Mouse (Mus musculus): Measurements from ENCODE around the gene Lrrc3. TPM values are rescaled to one million over a fixed set of nuclear protein-coding genes. Genes with fewer than 3 reads are reported as not detected.
"Not testable (repeated sequence)": the region's sequence is repeated elsewhere in the genome, so short reads cannot be mapped to it uniquely, and the experiment has no call there.

Gene Lrrc3
- 8.0 and 8.4 TPM in 2 replicates for polyA plus RNA-seq (2016; fragmentation: Nextera tagmentation; extraction: Ambion mirVana)

- Histone ChIP-seq H3K9ac (peak within 1 kb of the TSS; percentile 59), H3K4me2 (replicated peaks) (peak within 1 kb of the TSS; percentile 83), H3K27ac (no peak within 1 kb of the TSS), H3K4me3 (peak within 1 kb of the TSS; percentile 51), H3K9me3 (no peaks in the 10 kb centered on the region), H3K36me3 (no peaks in the 10 kb centered on the region), H3K27me3 (replicated peaks) (0 out of 2 replicates have a peak, but pooled peaks cover 4% of the 10 kb centered on the region), H3K4me1 (peaks cover 12% of the 10 kb centered on the region; the same call in 1 of the 2 replicates)
- 1% methylated on average over 45 of the region's 46 CpGs for WGBS
- ATAC-seq (ENCODE audit: low FRiP score, low read depth) = peak; percentile 79
Measured at GRCm38 (mm10) chr10:77902211-77902893, at the start of gene Lrrc3. TSS of gene Lrrc3 (minus strand) at chr10:77902536.

GRCm38 (mm10) chr10:77950468-77950867, 48.1 kb upstream of the Lrrc3 start:
- not testable (repeated sequence) for H3K4me1 ChIP-seq; ATAC-seq (ENCODE audit: low FRiP score, low read depth); H3K27me3 ChIP-seq (replicated peaks); H3K9ac ChIP-seq; H3K4me3 ChIP-seq; H3K36me3 ChIP-seq; H3K27ac ChIP-seq; H3K9me3 ChIP-seq; H3K4me2 ChIP-seq (replicated peaks)
- 93% methylated on average over 9 of the region's 12 CpGs for WGBS

GRCm38 (mm10) chr10:77939685-77940084, 37.3 kb upstream of the Lrrc3 start:
- no peak for ATAC-seq (ENCODE audit: low FRiP score, low read depth)
- H3K4me2 ChIP-seq (replicated peaks) = no peak overlapping the region
- no peak overlapping the region for H3K9ac ChIP-seq
- H3K36me3 ChIP-seq = no peaks in the 10 kb centered on the region
- H3K27me3 ChIP-seq (replicated peaks) = no peaks in the 10 kb centered on the region
- 0 out of 2 replicates have a peak, but pooled peaks cover 1% of the 10 kb centered on the region for H3K9me3 ChIP-seq
- no peak overlapping the region for H3K27ac ChIP-seq
- 75% methylated on average over 2 of the region's 2 CpGs for WGBS
- H3K4me3 ChIP-seq = no peak overlapping the region
- H3K4me1 ChIP-seq = no peaks in the 10 kb centered on the region

DNA sequence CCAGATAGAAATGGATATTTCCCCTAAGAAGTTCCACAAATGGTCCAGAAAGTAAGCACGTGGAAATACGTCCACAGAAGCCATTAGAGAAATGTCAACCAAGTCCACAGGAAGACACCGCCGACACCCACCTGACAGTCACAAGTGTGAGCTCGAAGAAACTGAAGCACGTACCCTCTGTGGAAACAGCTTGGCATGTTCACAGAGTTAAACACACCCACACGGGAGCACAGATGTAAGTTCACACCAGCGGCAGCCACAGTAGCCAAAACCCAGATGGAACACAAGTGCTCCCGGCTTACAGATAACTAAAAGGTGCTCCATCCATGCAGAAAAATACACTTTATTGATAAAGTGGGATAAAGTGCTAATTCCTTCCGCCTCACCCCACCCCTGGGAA, 25.0 kb upstream of the Lrrc3 start:
- Histone ChIP-seq H3K4me1 (no peaks in the 10 kb centered on the region), H3K27ac (no peak overlapping the region), H3K4me3 (no peak overlapping the region), H3K27me3 (replicated peaks) (no peaks in the 10 kb centered on the region), H3K36me3 (no peaks in the 10 kb centered on the region), H3K9ac (no peak overlapping the region), H3K9me3 (no peaks in the 10 kb centered on the region), H3K4me2 (replicated peaks) (no peak overlapping the region)
- 94% methylated on average over 10 of the region's 10 CpGs for WGBS
- no peak for ATAC-seq (ENCODE audit: low FRiP score, low read depth)

- H3K27me3 ChIP-seq (replicated peaks) = no peaks in the 10 kb centered on the region
Measured at GRCm38 (mm10) chr10:77926140-77926539, 23.8 kb upstream of the Lrrc3 start.

DNA sequence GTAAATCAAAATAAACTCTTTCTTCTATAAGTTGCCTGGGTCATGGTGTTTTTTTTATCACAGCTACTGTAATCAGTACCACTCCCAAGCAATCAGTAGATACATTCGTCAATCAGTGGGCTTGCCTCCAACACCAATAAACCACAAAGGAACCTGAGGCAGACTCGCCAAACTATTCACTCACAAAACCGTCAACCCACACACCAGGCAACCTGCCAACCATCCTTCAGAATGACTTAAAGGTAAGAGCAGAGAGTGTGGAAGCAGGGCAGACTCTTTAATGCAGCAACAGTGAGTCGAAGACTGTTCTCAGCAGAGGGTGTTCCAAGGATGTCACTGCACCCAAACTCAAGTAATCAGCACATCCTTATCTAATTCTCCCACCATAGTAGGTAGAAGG, 20.3 kb upstream of the Lrrc3 start:
- 69% methylated on average over 4 of the region's 4 CpGs for WGBS
- Histone ChIP-seq H3K27me3 (replicated peaks) (no peaks in the 10 kb centered on the region), H3K4me1 (no peaks in the 10 kb centered on the region), H3K9me3 (no peaks in the 10 kb centered on the region), H3K27ac (no peak overlapping the region), H3K4me3 (no peak overlapping the region), H3K9ac (no peak overlapping the region), H3K36me3 (no peaks in the 10 kb centered on the region), H3K4me2 (replicated peaks) (no peak overlapping the region)
- no peak for ATAC-seq (ENCODE audit: low FRiP score, low read depth)

More at GRCm38 (mm10) chr10:77926140-77926539, 23.8 kb upstream of the Lrrc3 start:
- WGBS = 49% methylated on average over 7 of the region's 7 CpGs
- Histone ChIP-seq H3K36me3 (no peaks in the 10 kb centered on the region), H3K4me3 (no peak overlapping the region), H3K4me2 (replicated peaks) (no peak overlapping the region), H3K9ac (no peak overlapping the region), H3K27ac (no peak overlapping the region), H3K4me1 (no peaks in the 10 kb centered on the region), H3K9me3 (no peaks in the 10 kb centered on the region)
- ATAC-seq (ENCODE audit: low FRiP score, low read depth) = no peak

DNA sequence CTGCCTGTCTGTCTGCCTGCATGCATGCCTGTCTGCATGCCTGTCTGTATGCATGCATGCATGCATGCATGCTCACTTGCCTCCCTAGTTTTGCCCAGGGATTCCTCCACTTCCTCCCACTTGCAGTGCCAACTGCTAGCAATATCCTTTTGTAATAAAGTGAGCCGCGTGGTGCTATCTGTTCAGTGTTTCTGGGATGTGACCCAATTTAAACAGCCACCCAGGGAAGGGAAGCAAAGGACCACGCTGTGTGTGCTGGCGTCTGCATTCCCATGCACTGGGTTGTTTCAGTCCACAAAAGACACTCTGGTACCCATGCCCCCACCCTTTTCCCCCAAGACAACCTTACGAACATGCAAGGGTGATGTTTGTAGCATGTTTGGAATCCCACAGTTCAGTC, 18.7 kb upstream of the Lrrc3 start:
- ATAC-seq (ENCODE audit: low FRiP score, low read depth) = no peak
- H3K27me3 ChIP-seq (replicated peaks) = no peaks in the 10 kb centered on the region
- no peak overlapping the region for H3K4me2 ChIP-seq (replicated peaks)
- H3K9ac ChIP-seq = no peak overlapping the region
- no peaks in the 10 kb centered on the region for H3K36me3 ChIP-seq
- no peak overlapping the region for H3K4me3 ChIP-seq
- no peaks in the 10 kb centered on the region for H3K9me3 ChIP-seq
- H3K27ac ChIP-seq = no peak overlapping the region
- no peaks in the 10 kb centered on the region for H3K4me1 ChIP-seq
- WGBS = 77% methylated on average over 5 of the region's 5 CpGs

DNA sequence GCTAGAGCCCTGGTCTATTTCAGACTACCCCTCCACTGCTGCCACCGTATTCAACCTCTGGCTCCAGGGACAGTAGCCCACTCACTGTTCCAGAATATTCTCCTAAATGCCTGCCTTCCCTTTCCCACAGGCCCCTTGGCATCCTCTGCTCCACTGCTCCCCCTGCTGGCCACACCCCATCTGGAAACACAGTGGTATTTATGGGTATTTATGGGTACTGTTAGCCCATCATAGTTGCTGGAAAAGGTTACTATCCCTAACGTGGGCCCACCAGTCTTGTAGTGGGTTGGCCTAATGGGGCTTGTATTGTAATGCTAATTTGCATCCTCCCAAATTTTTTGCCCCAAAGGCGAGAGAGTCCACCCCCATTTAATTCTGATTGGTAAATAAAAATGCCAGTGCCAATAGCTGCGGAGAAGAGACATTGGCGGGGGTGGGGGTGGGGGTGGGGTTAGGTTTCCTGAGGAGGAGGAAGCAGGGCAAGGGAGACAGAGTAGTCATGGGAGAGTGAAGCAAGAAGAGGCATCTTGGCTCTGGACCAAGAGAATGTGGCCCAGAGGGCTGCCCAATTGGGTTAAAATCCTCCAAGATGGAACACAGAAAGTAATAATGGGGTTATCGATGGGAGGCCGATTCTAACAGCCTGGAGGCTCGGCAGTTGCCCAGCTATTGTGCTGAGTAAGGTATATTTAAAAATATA, 14.4 kb upstream of the Lrrc3 start:
- Histone ChIP-seq H3K9me3 (no peaks in the 10 kb centered on the region), H3K4me2 (replicated peaks) (no peak overlapping the region), H3K36me3 (no peaks in the 10 kb centered on the region), H3K4me3 (no peak overlapping the region), H3K4me1 (no peaks in the 10 kb centered on the region), H3K27me3 (replicated peaks) (no peaks in the 10 kb centered on the region), H3K9ac (no peak overlapping the region), H3K27ac (no peak overlapping the region)
- no peak for ATAC-seq (ENCODE audit: low FRiP score, low read depth)
- WGBS = 65% methylated on average over 8 of the region's 8 CpGs

DNA sequence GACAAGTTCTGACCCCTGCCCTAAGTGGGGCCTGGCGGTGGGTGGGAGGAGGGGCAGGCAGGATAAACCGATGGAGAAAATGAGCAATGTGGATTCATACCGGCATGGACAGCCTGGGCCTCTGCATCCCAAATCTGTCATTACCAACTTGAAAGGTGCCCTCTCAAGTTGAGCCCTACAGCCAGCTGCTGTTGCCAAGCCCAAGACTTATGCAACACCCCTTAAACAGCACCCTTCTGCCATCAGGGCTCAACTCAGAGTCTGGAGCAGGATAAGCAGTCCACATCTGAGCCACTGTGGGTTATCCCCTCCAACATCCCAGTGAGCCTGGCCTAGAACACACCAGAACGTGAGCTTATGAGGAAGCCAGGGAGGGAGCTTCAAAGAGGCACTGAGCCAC, 11.0 kb upstream of the Lrrc3 start:
- 79% methylated on average over 4 of the region's 4 CpGs for WGBS
- H3K4me2 ChIP-seq (replicated peaks) = no peak overlapping the region
- H3K36me3 ChIP-seq = no peaks in the 10 kb centered on the region
- H3K4me1 ChIP-seq = no peaks in the 10 kb centered on the region
- no peak overlapping the region for H3K27ac ChIP-seq
- no peaks in the 10 kb centered on the region for H3K9me3 ChIP-seq
- no peak overlapping the region for H3K4me3 ChIP-seq
- no peak for ATAC-seq (ENCODE audit: low FRiP score, low read depth)
- H3K27me3 ChIP-seq (replicated peaks) = no peaks in the 10 kb centered on the region
- H3K9ac ChIP-seq = no peak overlapping the region

DNA sequence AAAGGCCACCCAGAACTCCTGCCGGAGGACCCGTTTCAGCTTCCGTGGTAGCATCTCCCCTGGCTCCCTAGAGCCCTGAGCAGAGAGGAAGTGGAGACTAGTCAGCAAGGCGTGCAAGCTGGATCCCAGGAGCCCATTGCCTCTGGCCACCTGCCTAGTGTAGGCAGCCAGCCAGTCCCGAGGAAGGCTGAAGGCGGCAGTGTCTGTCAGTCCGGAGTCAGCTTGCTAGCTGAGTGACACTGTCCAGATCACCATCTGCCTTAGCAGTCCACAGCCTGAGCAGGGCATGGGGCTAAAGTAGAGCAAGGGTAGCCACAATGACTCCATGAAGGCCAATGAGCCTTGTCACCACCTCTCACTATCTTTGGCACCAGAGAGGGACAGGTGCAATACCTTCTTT, 10.3 kb upstream of the Lrrc3 start:
- WGBS = 81% methylated on average over 7 of the region's 7 CpGs
- H3K9me3 ChIP-seq = no peaks in the 10 kb centered on the region
- ATAC-seq (ENCODE audit: low FRiP score, low read depth) = no peak
- H3K4me3 ChIP-seq = no peak overlapping the region
- H3K4me2 ChIP-seq (replicated peaks) = no peak overlapping the region
- no peaks in the 10 kb centered on the region for H3K27me3 ChIP-seq (replicated peaks)
- H3K4me1 ChIP-seq = no peaks in the 10 kb centered on the region
- no peaks in the 10 kb centered on the region for H3K36me3 ChIP-seq
- no peak overlapping the region for H3K9ac ChIP-seq
- H3K27ac ChIP-seq = no peak overlapping the region

GRCm38 (mm10) chr10:77902894-77903715, 769 bp upstream of the Lrrc3 start:
- 6% methylated on average over 35 of the region's 35 CpGs for WGBS
- Histone ChIP-seq H3K27me3 (replicated peaks) (0 out of 2 replicates have a peak, but pooled peaks cover 4% of the 10 kb centered on the region), H3K36me3 (no peaks in the 10 kb centered on the region), H3K9ac (peak overlapping the region; percentile 59), H3K4me1 (peaks cover 12% of the 10 kb centered on the region; the same call in 1 of the 2 replicates), H3K27ac (no peak overlapping the region), H3K4me3 (peak overlapping the region; percentile 51), H3K4me2 (replicated peaks) (peak overlapping the region; percentile 83), H3K9me3 (no peaks in the 10 kb centered on the region)
- peak; percentile 89 for ATAC-seq (ENCODE audit: low FRiP score, low read depth)

DNA sequence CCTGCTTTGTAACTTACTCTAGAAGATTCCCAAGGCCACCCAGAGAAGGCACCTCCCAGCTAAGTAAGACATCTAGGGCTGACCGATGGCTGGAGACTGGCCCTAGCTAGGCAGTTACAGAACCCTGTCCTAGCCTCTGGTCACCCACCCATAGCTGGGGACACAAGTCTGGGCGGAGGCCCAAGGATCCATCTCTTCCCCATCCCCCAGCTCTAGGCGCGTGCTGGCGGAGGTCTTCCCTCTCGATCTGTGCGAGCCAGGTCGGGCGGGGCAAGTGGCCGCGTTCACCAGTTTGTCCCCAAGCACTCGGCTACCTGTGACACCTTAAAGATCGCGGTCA, 495 bp downstream of the Lrrc3 start:
- peak overlapping the region; percentile 83 for H3K4me2 ChIP-seq (replicated peaks)
- peaks cover 12% of the 10 kb centered on the region; the same call in 1 of the 2 replicates for H3K4me1 ChIP-seq
- H3K9me3 ChIP-seq = no peaks in the 10 kb centered on the region
- H3K9ac ChIP-seq = peak overlapping the region; percentile 59
- peak overlapping the region; percentile 51 for H3K4me3 ChIP-seq
- H3K27me3 ChIP-seq (replicated peaks) = 0 out of 2 replicates have a peak, but pooled peaks cover 4% of the 10 kb centered on the region
- H3K27ac ChIP-seq = no peak overlapping the region
- no peak; the same call in 1 of the 2 replicates for ATAC-seq (ENCODE audit: low FRiP score, low read depth)
- 3% methylated on average over 14 of the region's 14 CpGs for WGBS
- H3K36me3 ChIP-seq = no peaks in the 10 kb centered on the region
